25 mouse cellular contexts compared by ENCODE assay signal in genomic region chr12:35154149-35154548, GRCm38 (mm10).
DNase-seq lines count a peak whose midpoint lies in the region; ATAC-seq lines count a peak whose summit lies in the region.
"Had no signal": no experiment of that assay in that cellular context is flagged by ENCODE, and none has a peak within 500 bp of the region (broad histone marks: within the 10 kb centered on the region; RNA-seq: fewer than 3 reads in every experiment).

No protein-coding gene starts in this region.

- H3K27ac ChIP-seq in midbrain, embryonic 11.5 days (ENCODE audit: low read depth, low read length), result no peak overlapping the region
- no peak overlapping the region for H3K27ac ChIP-seq in midbrain, embryonic 14.5 days (replicated peaks; ENCODE audit: low read depth, low read length)
- no peak overlapping the region for H3K27ac ChIP-seq in kidney, embryonic 16.5 days (ENCODE audit: low read length)
- H3K27ac ChIP-seq: embryonic facial prominence, embryonic 12.5 days; embryonic facial prominence, embryonic 15.5 days; heart, adult 2 months; heart, embryonic 10.5 days; heart, embryonic 13.5 days; hindbrain, embryonic 12.5 days; hindbrain, embryonic 15.5 days had no signal

- no peaks in the 10 kb centered on the region for H3K4me1 ChIP-seq in midbrain, embryonic 11.5 days (ENCODE audit: control insufficient read depth, insufficient read depth, low read length)
- no peaks in the 10 kb centered on the region for H3K4me1 ChIP-seq in midbrain, embryonic 14.5 days (ENCODE audit: control insufficient read depth, insufficient read depth, low read length)
- H3K4me1 ChIP-seq in kidney, embryonic 16.5 days (ENCODE audit: insufficient read depth, low read length), result no peaks in the 10 kb centered on the region
- H3K4me1 ChIP-seq: embryonic facial prominence, embryonic 15.5 days; heart, embryonic 10.5 days; heart, embryonic 13.5 days; hindbrain, embryonic 12.5 days; hindbrain, embryonic 15.5 days had no signal

- WGBS in midbrain, embryonic 11.5 days, result 74% methylated on average over 3 of the region's 3 CpGs
- 86% methylated on average over 3 of the region's 3 CpGs for WGBS in midbrain, embryonic 14.5 days
- WGBS in kidney, embryonic 16.5 days, result 47% methylated on average over 3 of the region's 3 CpGs

- no peaks in the 10 kb centered on the region for H3K9me3 ChIP-seq in midbrain, embryonic 11.5 days (ENCODE audit: control insufficient read depth, low read length)
- no peaks in the 10 kb centered on the region for H3K9me3 ChIP-seq in midbrain, embryonic 14.5 days (ENCODE audit: control insufficient read depth, low read length)
- H3K9me3 ChIP-seq in kidney, embryonic 16.5 days (ENCODE audit: low read length), result no peaks in the 10 kb centered on the region
- H3K9me3 ChIP-seq: embryonic facial prominence, embryonic 12.5 days; embryonic facial prominence, embryonic 15.5 days; heart, embryonic 10.5 days; heart, embryonic 13.5 days; hindbrain, embryonic 12.5 days; hindbrain, embryonic 15.5 days had no signal

- H3K27me3 ChIP-seq in midbrain, embryonic 11.5 days (ENCODE audit: control insufficient read depth, insufficient read depth, low read length), result no peaks in the 10 kb centered on the region
- no peaks in the 10 kb centered on the region for H3K27me3 ChIP-seq in midbrain, embryonic 14.5 days (ENCODE audit: control insufficient read depth, insufficient read depth, low read length)
- no peaks in the 10 kb centered on the region for H3K27me3 ChIP-seq in kidney, embryonic 16.5 days (ENCODE audit: insufficient read depth, low read length)
- H3K27me3 ChIP-seq: embryonic facial prominence, embryonic 12.5 days; embryonic facial prominence, embryonic 15.5 days; heart, embryonic 13.5 days; hindbrain, embryonic 12.5 days; hindbrain, embryonic 15.5 days had no signal

- peak; percentile 26 for DNase-seq in midbrain, embryonic 11.5 days (ENCODE audit: low spot score, missing footprints)
- DNase-seq in midbrain, embryonic 14.5 days, result no peak
- no peak for DNase-seq in B cell, adult 2 months
- DNase-seq in heart, adult 11 months, result no peak
- DNase-seq: adrenal gland, adult 2 months; adrenal gland, postnatal 14 days; cerebellum, adult 18-20 months; cerebellum, adult 9-10 months; cerebellum, postnatal 14 days; forebrain, postnatal 0 days; gastrocnemius, postnatal 25 days; heart, adult 2 months; heart, postnatal 14 days; heart, postnatal 4 days had no signal

- no peak for ATAC-seq in midbrain, embryonic 11.5 days (ENCODE audit: low FRiP score)
- no peak for ATAC-seq in midbrain, embryonic 14.5 days (ENCODE audit: low FRiP score, low TSS enrichment)
- peak; percentile 69 for ATAC-seq in common myeloid progenitor, adult 5-6 weeks (replicated peaks; ENCODE audit: low read depth, poor library complexity, severe bottlenecking)
- 0 out of 2 replicates have a peak, but pooled peaks have one; percentile 17 for ATAC-seq in megakaryocyte progenitor cell, adult 5-6 weeks (replicated peaks; ENCODE audit: poor library complexity)
- no peak for ATAC-seq in kidney, embryonic 16.5 days (ENCODE audit: low FRiP score, low TSS enrichment)
- ATAC-seq: CD4-positive, CD25-positive, alpha-beta regulatory T cell, adult 4 months; forebrain, embryonic 14.5 days; forebrain, postnatal 0 days had no signal

- H3K4me3 ChIP-seq in midbrain, embryonic 11.5 days (ENCODE audit: low read depth, low read length), result no peak overlapping the region
- no peak overlapping the region for H3K4me3 ChIP-seq in midbrain, embryonic 14.5 days (replicated peaks; ENCODE audit: low read depth, low read length)
- H3K4me3 ChIP-seq in kidney, embryonic 16.5 days (ENCODE audit: low read length), result no peak overlapping the region
- H3K4me3 ChIP-seq: embryonic facial prominence, embryonic 12.5 days; embryonic facial prominence, embryonic 15.5 days; heart, adult 2 months; heart, embryonic 10.5 days; heart, embryonic 13.5 days; hindbrain, embryonic 12.5 days; hindbrain, embryonic 15.5 days had no signal

- no peak overlapping the region for H3K9ac ChIP-seq in midbrain, embryonic 11.5 days (ENCODE audit: low read length)
- H3K9ac ChIP-seq in midbrain, embryonic 14.5 days (replicated peaks; ENCODE audit: low read length), result no peak overlapping the region
- H3K9ac ChIP-seq in kidney, embryonic 16.5 days (replicated peaks; ENCODE audit: low read length), result no peak overlapping the region
- H3K9ac ChIP-seq: embryonic facial prominence, embryonic 12.5 days; embryonic facial prominence, embryonic 15.5 days; forebrain, postnatal 0 days; heart, embryonic 13.5 days; hindbrain, embryonic 12.5 days; hindbrain, embryonic 15.5 days had no signal

- no peaks in the 10 kb centered on the region for H3K36me3 ChIP-seq in midbrain, embryonic 11.5 days (ENCODE audit: control insufficient read depth, insufficient read depth, low read length)
- no peaks in the 10 kb centered on the region for H3K36me3 ChIP-seq in midbrain, embryonic 14.5 days (ENCODE audit: control insufficient read depth, insufficient read depth, low read length)
- H3K36me3 ChIP-seq in kidney, embryonic 16.5 days (ENCODE audit: insufficient read depth, low read length), result no peaks in the 10 kb centered on the region
- H3K36me3 ChIP-seq: embryonic facial prominence, embryonic 12.5 days; embryonic facial prominence, embryonic 15.5 days; hindbrain, embryonic 12.5 days; hindbrain, embryonic 15.5 days had no signal

- H3K4me2 ChIP-seq in midbrain, embryonic 11.5 days, result no peak overlapping the region
- H3K4me2 ChIP-seq in midbrain, embryonic 14.5 days (ENCODE audit: low read length), result no peak overlapping the region
- H3K4me2 ChIP-seq in kidney, embryonic 16.5 days (replicated peaks; ENCODE audit: low read depth, low read length), result no peak overlapping the region
- H3K4me2 ChIP-seq: embryonic facial prominence, embryonic 12.5 days; embryonic facial prominence, embryonic 15.5 days; heart, embryonic 13.5 days; hindbrain, embryonic 12.5 days; hindbrain, embryonic 15.5 days had no signal

Comparison
In these comparisons a context has a peak if more than half of its experiments do, and no peak if none do; other contexts are left out.
1. ATAC-seq: peak in common myeloid progenitor, adult 5-6 weeks (single experiment) and megakaryocyte progenitor cell, adult 5-6 weeks (single experiment); none in midbrain, embryonic 11.5 days (single experiment), midbrain, embryonic 14.5 days (single experiment) and kidney, embryonic 16.5 days (single experiment).